Mouse (Mus musculus) forebrain, embryonic 14.5 days (tissue): ENCODE measurements around the gene Ghrh. TPM values are rescaled to one million over a fixed set of nuclear protein-coding genes. Genes with fewer than 3 reads are reported as not detected.
A peak's percentile ranks its signal among the peaks of the same experiment; 100 is the strongest.

Experiments
- ATAC-seq: fragments of 200-750 bp; cut with Nextera tagmentation; 2 replicates; pipeline ENCODE4 v1.8.0; 2017; ENCODE audit warnings: mild to moderate bottlenecking, moderate library complexity
- DNase-seq: peaks from one replicate; pipeline ENCODE4 v3.0.0-alpha.2; 2015; ENCODE audit warnings: low spot score
- H3K27ac ChIP-seq: fragments of 300-500 bp; sonication (generic); 2 replicates; pipeline ENCODE4 v1.5.1; 2014; ENCODE audit warnings: low read depth, mild to moderate bottlenecking, control low read depth, low read length, moderate library complexity
- H3K27me3 ChIP-seq: fragments of 300-500 bp; sonication (generic); replicated peaks from 2 replicates; pipeline ENCODE4 v1.6.1; 2014; ENCODE audit warnings: low read length, control low read depth, mixed read lengths; ENCODE audit not compliant: control insufficient read depth, insufficient read depth
- H3K36me3 ChIP-seq: fragments of 300-500 bp; sonication (generic); 2 replicates; pipeline ENCODE4 v1.6.1; 2014; ENCODE audit warnings: low read length, control low read depth; ENCODE audit not compliant: control insufficient read depth, insufficient read depth
- H3K4me1 ChIP-seq: fragments of 300-500 bp; sonication (generic); 2 replicates; pipeline ENCODE4 v1.6.1; 2014; ENCODE audit warnings: antibody characterized with exemption, low read length, control low read depth; ENCODE audit not compliant: control insufficient read depth, insufficient read depth
- H3K4me2 ChIP-seq: fragments of 300-500 bp; sonication (generic); 2 replicates; pipeline ENCODE4 v1.6.1; 2014; ENCODE audit warnings: mild to moderate bottlenecking, control low read depth, low read length
- H3K4me3 ChIP-seq: fragments of 300-500 bp; sonication (generic); 2 replicates; pipeline ENCODE4 v1.5.1; 2014; ENCODE audit warnings: low read depth, low read length, control low read depth
- H3K9ac ChIP-seq: fragments of 300-500 bp; sonication (generic); 2 replicates; pipeline ENCODE4 v1.6.1; 2014; ENCODE audit warnings: mild to moderate bottlenecking, low read length, control low read depth, moderate library complexity
- H3K9me3 ChIP-seq: fragments of 300-500 bp; sonication (generic); replicated peaks from 2 replicates; pipeline ENCODE4 v1.6.1; 2016; ENCODE audit warnings: low read length, control low read depth, mixed read lengths; ENCODE audit not compliant: control insufficient read depth
- WGBS: fragments of 180-500 bp; shearing (Covaris S2); extraction: QIAGEN DNeasy Blood & Tissue Kit; methylation state at CpG from one replicate; pipeline ENCODE4 v1.1.7; 2014; 5-methylcytosine and 5-hydroxymethylcytosine counted together
- polyA plus RNA-seq: library from polyadenylated mRNA; unstranded; fragments of >200 nt; fragmentation: Nextera tagmentation; extraction: Ambion mirVana; gene quantifications from 2 replicates; pipeline ENCODE4 v1.2.1, GENCODE M21; 2014

Ghrh gene
- polyA plus RNA-seq, 1 experiment from 2014 or later = 2.5 TPM

DNA sequence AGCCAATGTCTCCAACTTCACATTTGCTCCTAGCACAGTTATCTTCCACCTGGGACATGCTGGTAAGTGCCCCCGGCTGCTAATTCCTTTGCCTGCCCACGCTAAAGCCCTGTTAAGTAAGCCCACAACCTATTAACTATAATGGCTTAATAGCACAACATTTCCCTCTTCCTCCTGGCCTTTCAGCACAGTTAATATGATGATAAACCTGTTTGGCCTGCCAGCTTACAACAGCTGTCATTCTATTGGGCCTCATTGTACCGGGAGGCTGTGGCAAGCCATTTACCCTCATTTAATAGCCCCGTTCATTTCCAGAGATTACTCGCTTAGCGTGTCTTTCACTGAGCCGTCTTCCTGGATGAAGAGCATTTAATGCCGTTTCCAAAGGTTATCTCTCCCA lies 27.2 kb downstream of the Ghrh start:
- Histone ChIP-seq H3K9me3 (no peaks in the 10 kb centered on the region), H3K4me3 (no peak overlapping the region), H3K36me3 (peaks cover 88% of the 10 kb centered on the region), H3K4me2 (no peak overlapping the region), H3K9ac (no peak overlapping the region), H3K27me3 (no peaks in the 10 kb centered on the region), H3K4me1 (peaks cover 13% of the 10 kb centered on the region), H3K27ac (no peak overlapping the region)
- no peak for DNase-seq
- no peak for ATAC-seq
- 40% methylated on average over 8 of the region's 8 CpGs for WGBS

DNA sequence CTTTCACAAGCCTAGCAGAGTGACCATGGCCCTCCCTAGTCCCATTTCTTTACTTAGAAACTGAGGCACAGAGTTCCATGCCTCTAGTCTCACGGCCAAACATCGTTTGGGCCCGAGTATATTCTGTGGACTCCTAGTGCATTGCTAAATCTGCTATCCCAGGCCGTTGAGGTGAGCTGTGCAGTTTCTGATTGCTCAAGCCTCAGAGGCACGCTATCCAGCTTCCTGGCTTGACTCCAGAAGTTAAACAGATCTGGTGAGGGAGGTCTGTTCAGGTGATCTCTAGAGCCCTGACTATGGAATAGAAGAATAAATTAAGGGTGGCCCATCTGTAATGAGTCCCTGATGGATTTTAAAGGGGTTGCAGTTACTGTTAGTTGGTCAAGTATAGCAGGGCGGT lies 30.1 kb downstream of the Ghrh start:
- no peak for DNase-seq
- Histone ChIP-seq H3K9ac (no peak overlapping the region), H3K4me3 (no peak overlapping the region), H3K27ac (no peak overlapping the region; the same call in 1 of the 2 replicates), H3K4me1 (peaks cover 12% of the 10 kb centered on the region), H3K27me3 (no peaks in the 10 kb centered on the region), H3K9me3 (no peaks in the 10 kb centered on the region), H3K4me2 (no peak overlapping the region), H3K36me3 (peaks cover 88% of the 10 kb centered on the region)
- 86% methylated on average over 6 of the region's 6 CpGs for whole genome bisulfite sequencing
- no peak for ATAC-seq

DNA sequence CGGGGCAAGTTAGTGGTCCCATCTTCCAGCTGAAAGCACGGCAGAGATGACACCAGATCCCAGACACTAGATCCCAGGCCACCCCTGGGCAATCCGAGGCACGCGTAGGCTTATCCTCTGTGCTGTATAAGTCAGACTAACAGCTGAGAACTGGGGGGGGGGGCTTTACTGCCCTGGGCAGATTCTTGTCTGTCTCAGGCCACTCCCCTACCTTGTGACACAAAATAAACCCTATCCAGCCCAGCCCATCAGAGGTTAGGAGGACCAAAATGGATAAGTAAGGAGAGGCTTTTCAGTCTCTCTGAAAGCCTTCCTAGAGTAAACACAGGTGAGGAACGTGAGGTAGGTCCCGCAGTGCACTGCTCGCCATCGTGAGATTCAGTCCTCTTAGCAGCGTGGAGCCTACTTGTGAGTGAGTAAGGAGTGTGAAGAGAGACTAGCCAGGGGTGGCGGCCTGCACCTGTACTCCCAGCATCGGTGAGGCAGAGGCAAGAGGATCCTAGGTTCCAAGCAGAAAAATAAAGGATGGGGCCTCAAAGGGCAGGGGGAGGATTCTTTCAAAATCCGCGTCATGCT lies 30.9 kb downstream of the Ghrh start:
- H3K36me3 ChIP-seq = peaks cover 87% of the 10 kb centered on the region
- no peak for DNase-seq
- 86% methylated on average over 14 of the region's 14 CpGs for WGBS

DNA sequence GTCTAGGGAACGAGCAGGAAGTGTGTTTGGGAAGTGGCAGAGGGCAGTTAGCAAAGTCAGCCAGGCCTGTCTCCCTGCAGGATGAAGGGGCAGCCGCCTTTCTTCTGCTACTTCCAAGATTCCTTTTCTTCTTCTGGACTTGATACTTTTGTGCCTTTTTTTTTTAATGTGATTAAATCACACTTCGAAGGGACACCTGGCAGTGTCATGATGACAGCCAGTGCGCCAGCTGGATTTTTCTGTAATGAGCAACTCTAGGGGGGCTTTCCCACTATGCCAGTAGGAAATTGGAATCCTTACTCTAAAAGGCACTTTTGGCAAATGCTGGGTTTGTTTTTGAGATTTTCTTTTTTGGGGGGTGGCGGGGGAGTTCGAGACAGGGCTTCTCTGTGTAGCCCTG lies 31.8 kb downstream of the Ghrh start:
- no peak overlapping the region for H3K4me3 ChIP-seq
- DNase-seq (peak; percentile 51), ATAC-seq (no peak; the same call in 1 of the 2 replicates)
- 75% methylated on average over 6 of the region's 6 CpGs for WGBS
- peak overlapping the region; percentile 48 for H3K27ac ChIP-seq
- no peak overlapping the region for H3K4me2 ChIP-seq
- H3K36me3 ChIP-seq = peaks cover 89% of the 10 kb centered on the region
- H3K9me3 ChIP-seq = no peaks in the 10 kb centered on the region
- H3K9ac ChIP-seq = no peak overlapping the region
- peaks cover 9% of the 10 kb centered on the region for H3K4me1 ChIP-seq
- no peaks in the 10 kb centered on the region for H3K27me3 ChIP-seq

More for the DNA sequence above, 30.9 kb downstream of the Ghrh start:
- H3K4me1 ChIP-seq = peaks cover 9% of the 10 kb centered on the region
- no peaks in the 10 kb centered on the region for H3K9me3 ChIP-seq
- no peaks in the 10 kb centered on the region for H3K27me3 ChIP-seq
- no peak overlapping the region for H3K9ac ChIP-seq
- H3K4me2 ChIP-seq = no peak overlapping the region
- H3K4me3 ChIP-seq = no peak overlapping the region
- H3K27ac ChIP-seq = 0 out of 2 replicates have a peak overlapping the region, but pooled peaks have one; percentile 48
- no peak for ATAC-seq

DNA sequence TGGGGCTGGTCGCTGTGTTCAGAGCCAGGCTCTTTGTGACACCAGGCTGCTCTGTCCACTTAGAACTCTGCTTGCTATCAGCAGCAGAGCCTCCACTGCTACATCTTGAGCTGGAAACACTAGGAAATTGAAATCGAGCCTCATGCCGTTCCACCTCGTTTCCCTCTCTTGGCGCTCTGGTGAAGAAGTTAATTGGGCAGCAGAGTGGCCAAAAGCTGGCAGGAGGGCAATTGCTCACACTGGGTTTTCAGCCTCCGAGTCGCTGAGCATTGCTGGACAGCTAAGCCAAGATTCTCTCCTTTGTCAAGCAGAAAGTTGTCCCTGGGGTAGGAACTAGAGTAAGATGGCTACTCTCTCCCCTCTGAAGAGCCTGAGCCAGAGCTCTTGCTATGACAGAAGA lies 33.0 kb downstream of the Ghrh start:
- Histone ChIP-seq H3K4me1 (peaks cover 9% of the 10 kb centered on the region), H3K9ac (no peak overlapping the region), H3K36me3 (peaks cover 91% of the 10 kb centered on the region)

DNA sequence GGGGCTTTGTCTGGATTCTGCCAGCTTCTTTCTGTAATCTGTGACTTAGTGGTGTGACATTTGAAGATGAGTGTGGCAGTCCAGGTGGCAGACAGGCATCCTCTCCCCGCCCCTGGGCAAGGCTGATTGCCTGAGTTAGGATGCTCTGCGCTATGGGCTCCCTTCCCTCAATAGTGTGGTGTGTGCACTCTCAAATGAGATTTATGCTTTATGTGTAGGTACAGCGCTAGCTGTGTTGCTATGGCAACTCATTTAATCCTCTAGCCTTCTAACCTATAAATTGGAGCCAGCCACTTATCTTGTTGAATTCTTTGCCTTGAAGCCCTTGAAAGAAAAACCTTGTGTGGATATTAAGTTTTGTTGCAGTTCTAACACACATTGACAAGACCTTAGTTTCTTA lies 33.6 kb downstream of the Ghrh start:
- peaks cover 93% of the 10 kb centered on the region for H3K36me3 ChIP-seq
- no peaks in the 10 kb centered on the region for H3K27me3 ChIP-seq
- H3K4me2 ChIP-seq = no peak overlapping the region
- no peak overlapping the region for H3K4me3 ChIP-seq
- peak; percentile 50 for DNase-seq
- WGBS = 49% methylated on average over 3 of the region's 3 CpGs
- peak; percentile 31; the same call in 1 of the 2 replicates for ATAC-seq
- peaks cover 9% of the 10 kb centered on the region for H3K4me1 ChIP-seq
- H3K9ac ChIP-seq = no peak overlapping the region
- H3K27ac ChIP-seq = peak overlapping the region; percentile 40
- no peaks in the 10 kb centered on the region for H3K9me3 ChIP-seq

More for the DNA sequence above, 33.0 kb downstream of the Ghrh start:
- no peak overlapping the region for H3K4me3 ChIP-seq
- no peaks in the 10 kb centered on the region for H3K9me3 ChIP-seq
- no peak for ATAC-seq
- DNase-seq = no peak
- H3K27ac ChIP-seq = 0 out of 2 replicates have a peak overlapping the region, but pooled peaks have one; percentile 40
- no peaks in the 10 kb centered on the region for H3K27me3 ChIP-seq
- WGBS = 33% methylated on average over 7 of the region's 7 CpGs
- no peak overlapping the region for H3K4me2 ChIP-seq

DNA sequence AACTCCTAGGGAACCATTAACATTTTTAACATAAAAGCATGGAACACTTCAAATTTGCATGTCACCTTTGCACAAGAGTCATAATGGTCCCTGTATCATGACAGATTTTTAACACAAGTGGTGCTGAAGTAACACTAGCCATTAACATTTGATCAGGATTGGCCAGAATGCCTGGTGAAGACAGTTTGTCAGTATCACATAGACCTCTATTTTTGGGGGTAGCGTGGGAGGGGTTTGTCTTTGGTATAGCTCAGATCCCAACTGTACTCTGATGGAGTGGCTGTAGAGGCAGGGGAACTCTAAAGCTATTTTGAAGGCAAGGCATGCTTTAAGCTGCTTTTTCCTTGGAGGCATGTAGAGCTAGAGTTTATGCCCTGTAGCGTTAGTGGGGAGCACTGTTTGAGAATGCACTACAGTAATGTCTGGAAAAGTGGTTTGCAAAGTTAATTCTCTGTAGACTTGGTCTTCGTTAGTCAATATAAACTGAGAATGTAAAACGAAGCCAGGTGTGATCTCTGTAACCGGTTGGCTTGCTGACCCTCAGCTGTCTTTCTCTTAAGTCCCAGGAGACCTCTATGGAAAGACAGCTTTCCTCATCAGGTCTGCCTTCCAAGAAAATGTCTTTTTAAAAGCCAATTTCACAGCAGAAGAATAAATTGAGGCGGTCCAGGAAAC lies 36.2 kb downstream of the Ghrh start:
- 88% methylated on average over 6 of the region's 6 CpGs for WGBS
- Histone ChIP-seq H3K4me2 (no peak overlapping the region), H3K4me3 (no peak overlapping the region), H3K4me1 (peaks cover 6% of the 10 kb centered on the region; the same call in 1 of the 2 replicates), H3K9me3 (no peaks in the 10 kb centered on the region), H3K36me3 (peaks cover 87% of the 10 kb centered on the region), H3K9ac (no peak overlapping the region), H3K27ac (peak overlapping the region; percentile 27; the same call in 1 of the 2 replicates), H3K27me3 (no peaks in the 10 kb centered on the region)
- DNase-seq (no peak), ATAC-seq (no peak)

DNA sequence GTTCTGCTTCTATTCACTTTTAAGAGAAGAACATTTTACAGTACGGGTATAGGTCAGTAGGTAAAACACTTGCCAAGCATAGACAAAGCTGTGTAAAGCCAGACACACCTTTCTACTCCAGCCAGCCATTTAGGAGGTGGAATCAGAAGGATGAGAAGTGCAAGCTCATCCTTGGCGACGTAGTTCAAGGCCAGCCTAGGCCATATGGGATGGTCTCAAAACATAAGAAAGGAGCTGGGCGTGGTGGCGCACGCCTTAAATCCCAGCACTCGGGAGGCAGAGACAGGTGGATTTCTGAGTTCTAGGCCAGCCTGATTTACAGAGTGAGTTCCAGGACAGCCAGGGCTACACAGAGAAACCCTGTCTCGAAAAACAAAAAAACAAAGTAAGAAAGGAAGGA lies 37.7 kb downstream of the Ghrh start:
- H3K36me3 ChIP-seq = peaks cover 82% of the 10 kb centered on the region
- no peaks in the 10 kb centered on the region for H3K27me3 ChIP-seq
- no peaks in the 10 kb centered on the region for H3K9me3 ChIP-seq
- H3K9ac ChIP-seq = no peak overlapping the region
- no peak overlapping the region for H3K4me2 ChIP-seq
- H3K4me3 ChIP-seq = no peak overlapping the region
- no peak overlapping the region for H3K27ac ChIP-seq
- peaks cover 3% of the 10 kb centered on the region; the same call in 1 of the 2 replicates for H3K4me1 ChIP-seq
- 98% methylated on average over 8 of the region's 8 CpGs for WGBS
- DNase-seq (no peak), ATAC-seq (no peak)
